20 mouse cellular contexts compared by ENCODE assay signal in the genomic region with DNA sequence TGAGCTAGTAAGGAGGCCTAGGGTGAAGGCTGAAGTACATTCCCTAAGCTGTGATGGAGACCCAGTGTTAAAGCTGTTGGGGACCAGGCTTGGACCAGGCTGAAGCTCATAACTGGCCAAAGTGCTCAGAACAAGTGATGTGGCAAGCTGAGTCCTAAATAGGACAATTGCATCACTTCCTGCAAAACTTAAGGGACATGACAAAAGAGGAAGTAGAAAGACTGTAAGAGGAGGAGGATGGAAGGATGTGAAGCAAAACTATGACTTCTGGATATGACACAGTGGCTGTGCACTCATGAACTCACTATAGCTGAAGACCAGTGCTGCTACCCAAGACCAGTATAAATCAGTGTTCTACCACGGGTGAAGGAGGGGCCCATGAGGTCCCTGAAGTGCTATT.
"Had no signal": no experiment of that assay in that cellular context is flagged by ENCODE, and none has a peak within 500 bp of the region (broad histone marks: within the 10 kb centered on the region; RNA-seq: fewer than 3 reads in every experiment).

No protein-coding gene starts in this region.

- DNase-seq: kidney, adult 11 months; kidney, adult 8-10 months; kidney, postnatal 10 days; kidney, postnatal 36 days; layer of hippocampus, postnatal 36 days; liver, embryonic 13.5 days; lung, embryonic 14.5 days; lung, postnatal 10 days; lung, postnatal 36 days; retina, postnatal 1 day; right cerebral cortex, postnatal 25 days; thymus, adult 18-20 months; thymus, postnatal 14 days had no signal

- H3K4me1 ChIP-seq: intestine, embryonic 15.5 days; kidney, embryonic 15.5 days; liver, embryonic 13.5 days; midbrain, embryonic 12.5 days; midbrain, embryonic 15.5 days; neural tube, embryonic 12.5 days; neural tube, embryonic 15.5 days had no signal

- ATAC-seq: intestine, embryonic 15.5 days; midbrain, embryonic 15.5 days had no signal

- H3K27ac ChIP-seq: intestine, embryonic 15.5 days; kidney, embryonic 15.5 days; left cerebral cortex, adult 2 months; liver, embryonic 13.5 days; midbrain, embryonic 12.5 days; midbrain, embryonic 15.5 days; neural tube, embryonic 12.5 days; neural tube, embryonic 15.5 days had no signal

- H3K27me3 ChIP-seq: intestine, embryonic 15.5 days; kidney, embryonic 15.5 days; liver, embryonic 13.5 days; midbrain, embryonic 12.5 days; midbrain, embryonic 15.5 days; neural tube, embryonic 12.5 days; neural tube, embryonic 15.5 days had no signal

- H3K36me3 ChIP-seq: intestine, embryonic 15.5 days; kidney, embryonic 15.5 days; liver, embryonic 13.5 days; midbrain, embryonic 12.5 days; midbrain, embryonic 15.5 days; neural tube, embryonic 12.5 days; neural tube, embryonic 15.5 days had no signal

- H3K4me3 ChIP-seq: intestine, embryonic 15.5 days; kidney, embryonic 15.5 days; left cerebral cortex, adult 2 months; liver, embryonic 13.5 days; midbrain, embryonic 12.5 days; midbrain, embryonic 15.5 days; neural tube, embryonic 12.5 days; neural tube, embryonic 15.5 days had no signal

- H3K9me3 ChIP-seq: intestine, embryonic 15.5 days; kidney, embryonic 15.5 days; liver, embryonic 13.5 days; midbrain, embryonic 12.5 days; midbrain, embryonic 15.5 days; neural tube, embryonic 12.5 days; neural tube, embryonic 15.5 days had no signal

- H3K4me2 ChIP-seq: intestine, embryonic 15.5 days; kidney, embryonic 15.5 days; liver, embryonic 13.5 days; lung, embryonic 14.5 days; midbrain, embryonic 12.5 days; midbrain, embryonic 15.5 days; neural tube, embryonic 12.5 days; neural tube, embryonic 15.5 days had no signal

- H3K9ac ChIP-seq: intestine, embryonic 15.5 days; kidney, embryonic 15.5 days; liver, embryonic 13.5 days; lung, embryonic 14.5 days; midbrain, embryonic 12.5 days; midbrain, embryonic 15.5 days; neural tube, embryonic 12.5 days; neural tube, embryonic 15.5 days had no signal
